Mouse (Mus musculus) lung, postnatal 0 days (tissue): ENCODE measurements around the gene Map3k1. TPM values are rescaled to one million over a fixed set of nuclear protein-coding genes. Genes with fewer than 3 reads are reported as not detected.

Source experiments
- ATAC-seq: fragments of 200-750 bp; cut with Nextera tagmentation; 2 replicates; pipeline ENCODE4 v1.8.0; 2017; ENCODE audit warnings: moderate library complexity
- DNase-seq: peaks from one replicate; pipeline ENCODE4 v3.0.0-alpha.2; 2016; ENCODE audit warnings: low spot score
- H3K27ac ChIP-seq: fragments of 300-500 bp; sonication (generic); 2 replicates; pipeline ENCODE4 v1.5.1; 2014; ENCODE audit warnings: antibody characterized with exemption, mild to moderate bottlenecking, low read length, mixed read lengths
- H3K27me3 ChIP-seq: fragments of 300-500 bp; sonication (generic); replicated peaks from 2 replicates; pipeline ENCODE4 v1.6.1; 2014; ENCODE audit warnings: low read length, mixed read lengths; ENCODE audit not compliant: insufficient read depth
- H3K36me3 ChIP-seq: fragments of 300-500 bp; sonication (generic); 2 replicates; pipeline ENCODE4 v1.6.1; 2014; ENCODE audit warnings: low read length, mixed read lengths; ENCODE audit not compliant: insufficient read depth
- H3K4me1 ChIP-seq: fragments of 300-500 bp; sonication (generic); 2 replicates; pipeline ENCODE4 v1.6.1; 2014; ENCODE audit warnings: antibody characterized with exemption, low read depth, low read length, mixed read lengths; ENCODE audit not compliant: insufficient read depth
- H3K4me2 ChIP-seq: fragments of 300-500 bp; sonication (generic); replicated peaks from 2 replicates; pipeline ENCODE4 v1.6.1; 2014; ENCODE audit warnings: low read depth, mild to moderate bottlenecking, low read length, moderate library complexity, mixed read lengths
- H3K4me3 ChIP-seq: fragments of 300-500 bp; sonication (generic); 2 replicates; pipeline ENCODE4 v1.5.1; 2014; ENCODE audit warnings: low read depth, low read length
- H3K9ac ChIP-seq: fragments of 300-500 bp; sonication (generic); replicated peaks from 2 replicates; pipeline ENCODE4 v1.6.1; 2014; ENCODE audit warnings: low read depth, mild to moderate bottlenecking
- H3K9me3 ChIP-seq: fragments of 300-500 bp; sonication (generic); 2 replicates; pipeline ENCODE4 v1.6.1; 2016; ENCODE audit warnings: low read length, mixed read lengths
- CTCF ChIP-seq: IDR thresholded peaks from 2 replicates; pipeline ENCODE4 v1.5.1; 2016; ENCODE audit warnings: antibody characterized with exemption, mild to moderate bottlenecking
- EP300 ChIP-seq: IDR thresholded peaks from 2 replicates; pipeline ENCODE4 v1.6.1; 2016; ENCODE audit warnings: antibody characterized with exemption, mild to moderate bottlenecking, control low read depth
- WGBS: fragments of 180-500 bp; shearing (Covaris S2); extraction: QIAGEN DNeasy Blood & Tissue Kit; methylation state at CpG from one replicate; pipeline ENCODE4 v1.1.7; 2014; 5-methylcytosine and 5-hydroxymethylcytosine counted together
- polyA plus RNA-seq: library from polyadenylated mRNA; unstranded; fragments of >200 nt; fragmentation: Nextera tagmentation; extraction: Ambion mirVana; gene quantifications from 2 replicates; pipeline ENCODE4 v1.2.1, GENCODE M21; 2015

The Map3k1 gene
- polyA plus RNA-seq, 1 experiment from 2014 or later = 16.6 TPM

- H3K4me2 ChIP-seq = no peak overlapping the region
- no peak overlapping the region for H3K27ac ChIP-seq
- H3K9me3 ChIP-seq = no peaks in the 10 kb centered on the region
- ATAC-seq = no peak
- no peak overlapping the region for H3K4me3 ChIP-seq
- TF ChIP-seq EP300 = no peak
- TF ChIP-seq CTCF = no peak
- H3K4me1 ChIP-seq = no peaks in the 10 kb centered on the region
- 82% methylated on average over 7 of the region's 7 CpGs for WGBS
- H3K27me3 ChIP-seq = no peaks in the 10 kb centered on the region
- no peak for DNase-seq
- no peaks in the 10 kb centered on the region for H3K36me3 ChIP-seq
- no peak overlapping the region for H3K9ac ChIP-seq
Observed at GRCm38 (mm10) chr13:111821727-111822375, 13.1 kb upstream of the Map3k1 start.

- H3K27me3 ChIP-seq = no peaks in the 10 kb centered on the region
- no peaks in the 10 kb centered on the region for H3K36me3 ChIP-seq
- no peaks in the 10 kb centered on the region for H3K4me1 ChIP-seq
- DNase-seq (no peak), ATAC-seq (no peak)
- 82% methylated on average over 9 of the region's 9 CpGs for WGBS
- no peak overlapping the region for H3K27ac ChIP-seq
- no peak overlapping the region for H3K4me2 ChIP-seq
- no peaks in the 10 kb centered on the region for H3K9me3 ChIP-seq
- TF ChIP-seq EP300 (no peak), CTCF (no peak)
- no peak overlapping the region for H3K9ac ChIP-seq
- H3K4me3 ChIP-seq = no peak overlapping the region
Observed at GRCm38 (mm10) chr13:111819618-111820385, 11.0 kb upstream of the Map3k1 start.

GRCm38 (mm10) chr13:111819106-111819505 is 10.3 kb upstream of the Map3k1 start:
- Histone ChIP-seq H3K27me3 (no peaks in the 10 kb centered on the region), H3K4me2 (no peak overlapping the region), H3K9ac (no peak overlapping the region), H3K4me3 (no peak overlapping the region), H3K9me3 (no peaks in the 10 kb centered on the region), H3K27ac (no peak overlapping the region), H3K4me1 (no peaks in the 10 kb centered on the region), H3K36me3 (no peaks in the 10 kb centered on the region)
- ATAC-seq (no peak), DNase-seq (no peak)
- TF ChIP-seq EP300 (no peak), CTCF (no peak)
- WGBS = 68% methylated on average over 4 of the region's 4 CpGs

- DNase-seq (no peak), ATAC-seq (no peak)
- H3K27ac ChIP-seq = no peak overlapping the region
- no peaks in the 10 kb centered on the region for H3K4me1 ChIP-seq
- H3K27me3 ChIP-seq = no peaks in the 10 kb centered on the region
- WGBS = 60% methylated on average over 15 of the region's 15 CpGs
- H3K4me2 ChIP-seq = no peak overlapping the region
- TF ChIP-seq EP300 (no peak), CTCF (no peak)
- H3K9ac ChIP-seq = no peak overlapping the region
- no peaks in the 10 kb centered on the region for H3K9me3 ChIP-seq
- no peak overlapping the region for H3K4me3 ChIP-seq
- no peaks in the 10 kb centered on the region for H3K36me3 ChIP-seq
Observed at GRCm38 (mm10) chr13:111818216-111818903, 9.6 kb upstream of the Map3k1 start.

- no peak overlapping the region for H3K4me2 ChIP-seq
- no peak for TF ChIP-seq CTCF
- TF ChIP-seq EP300 = no peak
- WGBS = 77% methylated on average over 7 of the region's 7 CpGs
- H3K9me3 ChIP-seq = no peaks in the 10 kb centered on the region
- no peaks in the 10 kb centered on the region for H3K36me3 ChIP-seq
- DNase-seq (no peak), ATAC-seq (no peak)
- H3K4me3 ChIP-seq = no peak overlapping the region
- no peaks in the 10 kb centered on the region for H3K27me3 ChIP-seq
- no peaks in the 10 kb centered on the region for H3K4me1 ChIP-seq
- no peak overlapping the region for H3K9ac ChIP-seq
- no peak overlapping the region for H3K27ac ChIP-seq
Observed at GRCm38 (mm10) chr13:111817773-111818172, 9.0 kb upstream of the Map3k1 start.

- no peaks in the 10 kb centered on the region for H3K27me3 ChIP-seq
- no peaks in the 10 kb centered on the region for H3K36me3 ChIP-seq
- no peak for DNase-seq
- H3K9me3 ChIP-seq = no peaks in the 10 kb centered on the region
- H3K27ac ChIP-seq = no peak overlapping the region
- H3K4me3 ChIP-seq = no peak overlapping the region
- H3K4me1 ChIP-seq = no peaks in the 10 kb centered on the region
- no peak for TF ChIP-seq EP300
- H3K4me2 ChIP-seq = no peak overlapping the region
- H3K9ac ChIP-seq = no peak overlapping the region
- WGBS = 75% methylated on average over 3 of the region's 3 CpGs
- no peak for ATAC-seq
Observed at GRCm38 (mm10) chr13:111816431-111816830, 7.6 kb upstream of the Map3k1 start.
